Mouse (Mus musculus) v-Abl transformed pro-B cells (cell line): ENCODE measurements at regions not wholly inside any gene's neighbourhood (a gene's known extent, or its start where the extent isn't known, plus 50 kb on each side); places are given as distances from the start of the nearest gene placed in this dataset.

ENCODE experiments used
- in situ Hi-C, 2 experiments: fragments of 400-800 bp; cut with MboI; formaldehyde crosslinking; loops; one replicate each; pipeline ENCODE4 v1.15.1; 2025; ENCODE audit not compliant: unreplicated experiment in 2 of 2

GRCm38 (mm10) chr12:70588234-70588633 lies 135.3 kb downstream of the Tmx1 start:
- in situ Hi-C loops: no loop called here

- in situ Hi-C loops: no loop called here
Observed at GRCm38 (mm10) chr12:70589315-70589742, 136.4 kb downstream of the Tmx1 start.

- in situ Hi-C loops: no loop called here
Observed at GRCm38 (mm10) chr12:70590456-70591050, 137.7 kb downstream of the Tmx1 start.

- in situ Hi-C loops: no loop called here
Observed at GRCm38 (mm10) chr12:70592821-70593220, 139.9 kb downstream of the Tmx1 start.

GRCm38 (mm10) chr12:70598211-70598701 lies 145.4 kb downstream of the Tmx1 start:
- in situ Hi-C loops: no loop called here

GRCm38 (mm10) chr12:70599731-70600130 lies 146.8 kb downstream of the Tmx1 start:
- in situ Hi-C loops: no loop called here

GRCm38 (mm10) chr12:70603869-70604268 lies 151.0 kb downstream of the Tmx1 start:
- in situ Hi-C loops: no loop called here

GRCm38 (mm10) chr12:70608672-70609071 lies 155.8 kb downstream of the Tmx1 start:
- in situ Hi-C loops: no loop called here

- in situ Hi-C loops: no loop called here
Observed at GRCm38 (mm10) chr12:70609116-70609871, 156.4 kb downstream of the Tmx1 start.

GRCm38 (mm10) chr12:70611891-70612290 lies 159.0 kb downstream of the Tmx1 start:
- in situ Hi-C loops: no loop called here

GRCm38 (mm10) chr12:70613244-70613643 lies 160.3 kb downstream of the Tmx1 start:
- in situ Hi-C loops: no loop called here

GRCm38 (mm10) chr12:70614101-70614500 lies 161.2 kb downstream of the Tmx1 start:
- in situ Hi-C loops: no loop called here

GRCm38 (mm10) chr12:70614686-70615085 lies 161.8 kb downstream of the Tmx1 start:
- in situ Hi-C loops: no loop called here

GRCm38 (mm10) chr12:70615123-70615522 lies 162.2 kb downstream of the Tmx1 start:
- in situ Hi-C loops: no loop called here

- in situ Hi-C loops: no loop called here
Observed at GRCm38 (mm10) chr12:70616049-70616448, 163.2 kb downstream of the Tmx1 start.

- in situ Hi-C loops: no loop called here
Observed at GRCm38 (mm10) chr12:70616487-70616886, 163.6 kb downstream of the Tmx1 start.

- in situ Hi-C loops: no loop called here
Observed at GRCm38 (mm10) chr12:70617024-70617423, 164.1 kb downstream of the Tmx1 start.

GRCm38 (mm10) chr12:70617979-70618378 lies 165.1 kb downstream of the Tmx1 start:
- in situ Hi-C loops: no loop called here

GRCm38 (mm10) chr12:70619436-70619835 lies 166.5 kb downstream of the Tmx1 start:
- in situ Hi-C loops: no loop called here

GRCm38 (mm10) chr12:70622019-70622418 lies 169.1 kb downstream of the Tmx1 start:
- in situ Hi-C loops: no loop called here

- in situ Hi-C loops: no loop called here
Observed at GRCm38 (mm10) chr12:70624298-70624980, 171.5 kb downstream of the Tmx1 start.
